Mouse (Mus musculus) heart, postnatal 0 days (tissue): ENCODE results near the gene Usp50.

Source experiments
- CTCF ChIP-seq: IDR thresholded peaks from 2 replicates; pipeline ENCODE4 v1.5.1; 2016; ENCODE audit warnings: antibody characterized with exemption, control low read depth, low read depth
- EP300 ChIP-seq: IDR thresholded peaks from 2 replicates; pipeline ENCODE4 v1.6.1; 2016; ENCODE audit warnings: antibody characterized with exemption, low read depth

- no peak for TF ChIP-seq CTCF
- TF ChIP-seq EP300: no peak
Measured at GRCm38 (mm10) chr2:126816644-126817347, 33.5 kb upstream of the Usp50 start.
